Mouse (Mus musculus) adrenal gland, adult 2 months (tissue): Measurements from ENCODE around the gene Akap10. TPM values are rescaled to one million over a fixed set of nuclear protein-coding genes. Genes with fewer than 3 reads are reported as not detected.

ENCODE experiments used
- polyA plus RNA-seq: library from polyadenylated mRNA; depleted of rRNA; stranded (reverse); fragments of >200 nt; gene quantifications from 2 replicates; pipeline ENCODE4 v1.2.3, GENCODE M21; 2012; rRNA removed
- total RNA-seq, 2 experiments: library from RNA; stranded (reverse); gene quantifications; 2 replicates each; pipeline ENCODE4 v1.2.3; 2021

Akap10 gene
- total and polyA plus RNA-seq, 3 experiments, result 15.2 to 26.5 (median 25.9) TPM

Other genes with a start within 250 kb of the Akap10 start
- 1 to 10 TPM in 1 of 2 experiments, under 1 TPM in 1; 0.78 to 2.7 TPM for gene Fam83g, start 246.2 kb downstream of the Akap10 start, total RNA-seq
- 1.7 and 2.1 TPM in 2 replicates for gene Fam83g, start 246.2 kb downstream of the Akap10 start, polyA plus RNA-seq
- gene Slc5a10, start 209.4 kb downstream of the Akap10 start, total RNA-seq, result under 1 TPM; 0.14 to 0.24 TPM
- gene Slc5a10, start 209.4 kb downstream of the Akap10 start, polyA plus RNA-seq, result 0.07 and 0.10 TPM in 2 replicates
- 10 to 100 TPM; 29.3 to 35.4 TPM for gene Prpsap2, start 168.2 kb downstream of the Akap10 start, total RNA-seq
- gene Prpsap2, start 168.2 kb downstream of the Akap10 start, polyA plus RNA-seq, result 6.6 and 7.6 TPM in 2 replicates
- 10 to 100 TPM; 36.3 to 38.6 TPM for gene Ulk2, start 75.2 kb downstream of the Akap10 start, total RNA-seq
- 44.1 and 50.9 TPM in 2 replicates for gene Ulk2, start 75.2 kb downstream of the Akap10 start, polyA plus RNA-seq
- 1 to 10 TPM; 6.7 to 8.4 TPM for gene Specc1, start 26.5 kb upstream of the Akap10 start, total RNA-seq
- gene Specc1, start 26.5 kb upstream of the Akap10 start, polyA plus RNA-seq, result 1.8 and 3.1 TPM in 2 replicates